Mouse (Mus musculus): ENCODE measurements around the gene Fam213b.

GRCm38 (mm10) chr4:154933306-154933907 lies 34.5 kb upstream of the Fam213b start:
- no peak for TF ChIP-seq REST (IDR thresholded peaks at IDR 0.05; ENCODE audit: insufficient read depth, insufficient read length)
- TF ChIP-seq POLR2A (IDR thresholded peaks at IDR 0.05; ENCODE audit: insufficient read length, low read depth) = no peak
- no peak for TF ChIP-seq POLR2AphosphoS2 (IDR thresholded peaks at IDR 0.05; ENCODE audit: insufficient read length, low read depth)
- TF ChIP-seq MAX (IDR thresholded peaks at IDR 0.05; ENCODE audit: low read depth) = no peak

Measured in myocyte (in vitro differentiated cells).